Mouse (Mus musculus): ENCODE results near the gene Glrx5.

DNA sequence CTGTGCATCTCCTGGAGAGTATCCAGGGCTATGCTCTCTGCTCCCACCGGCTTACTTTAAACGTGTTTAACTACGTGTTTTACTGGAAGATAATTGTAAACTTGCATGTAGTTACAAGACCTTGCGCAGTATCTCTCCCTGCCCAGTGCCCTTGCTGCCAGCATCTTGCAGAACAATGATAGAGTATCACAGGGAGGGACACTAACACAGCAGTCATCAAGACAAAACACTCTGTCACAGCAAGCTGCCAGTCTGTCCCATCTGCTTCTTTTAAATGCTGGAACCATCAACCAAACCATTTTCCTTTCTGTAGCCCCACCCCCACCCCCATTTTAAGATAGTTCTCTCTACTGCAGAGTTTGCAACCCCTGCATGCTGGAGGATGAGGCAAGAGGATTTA is 16.3 kb upstream of the Glrx5 start:
- no peak for TF ChIP-seq JUN (IDR thresholded peaks at IDR 0.05; ENCODE audit: insufficient read depth, low read depth, low read length)
- TF ChIP-seq USF1 (IDR thresholded peaks at IDR 0.05; ENCODE audit: low read depth, low read length): no peak
- TF ChIP-seq ZKSCAN1 (IDR thresholded peaks at IDR 0.05; ENCODE audit: borderline replicate concordance, low read depth, low read length): no peak
- TF ChIP-seq MYC (IDR thresholded peaks at IDR 0.05; ENCODE audit: low read depth, low read length): no peak
- no peak for TF ChIP-seq JUND (conservative IDR thresholded peaks at IDR 0.05; ENCODE audit: low read depth, low read length)
- no peak for TF ChIP-seq CTCF (conservative IDR thresholded peaks at IDR 0.05 in 1 of 2, IDR thresholded peaks at IDR 0.05 in 1 of 2; ENCODE audit: low read depth in 2 of 2, low read length in 2 of 2)
- TF ChIP-seq SMC3 (IDR thresholded peaks at IDR 0.05; ENCODE audit: low read depth, low read length): no peak
- TF ChIP-seq MAX (IDR thresholded peaks at IDR 0.05; ENCODE audit: low read length): no peak
- no peak for TF ChIP-seq PAX5 (IDR thresholded peaks at IDR 0.05; ENCODE audit: low read length)
- TF ChIP-seq MAFK (IDR thresholded peaks at IDR 0.05; ENCODE audit: insufficient replicate concordance, low read length): no peak
- TF ChIP-seq CHD2 (IDR thresholded peaks at IDR 0.05; ENCODE audit: low read length): no peak

Data from CH12.LX (cell line).